Mouse (Mus musculus) forebrain, embryonic 16.5 days (tissue): Measurements from ENCODE around the gene Lyz2. TPM values are rescaled to one million over a fixed set of nuclear protein-coding genes. Genes with fewer than 3 reads are reported as not detected.
"Not testable (repeated sequence)": the region's sequence is repeated elsewhere in the genome, so short reads cannot be mapped to it uniquely, and the experiment has no call there.

Source experiments
- ATAC-seq: fragments of 200-750 bp; cut with Nextera tagmentation; 2 replicates; pipeline ENCODE4 v1.8.0; 2017; ENCODE audit warnings: mild to moderate bottlenecking, moderate library complexity
- H3K27ac ChIP-seq: fragments of 300-500 bp; sonication (generic); 2 replicates; pipeline ENCODE4 v1.5.1; 2014; ENCODE audit warnings: low read length, control low read depth
- H3K27me3 ChIP-seq: fragments of 300-500 bp; sonication (generic); replicated peaks from 2 replicates; pipeline ENCODE4 v1.6.1; 2014; ENCODE audit warnings: low read length; ENCODE audit not compliant: control insufficient read depth, insufficient read depth
- H3K36me3 ChIP-seq: fragments of 300-500 bp; sonication (generic); 2 replicates; pipeline ENCODE4 v1.6.1; 2014; ENCODE audit not compliant: control insufficient read depth, insufficient read depth
- H3K4me1 ChIP-seq: fragments of 300-500 bp; sonication (generic); replicated peaks from 2 replicates; pipeline ENCODE4 v1.6.1; 2014; ENCODE audit warnings: low read length; ENCODE audit not compliant: control insufficient read depth, insufficient read depth
- H3K4me2 ChIP-seq: fragments of 300-500 bp; sonication (generic); 2 replicates; pipeline ENCODE4 v1.6.1; 2014; ENCODE audit warnings: mild to moderate bottlenecking, low read length, control low read depth
- H3K4me3 ChIP-seq: fragments of 300-500 bp; sonication (generic); replicated peaks from 2 replicates; pipeline ENCODE4 v1.5.1; 2014; ENCODE audit warnings: mild to moderate bottlenecking, low read length, control low read depth
- H3K9ac ChIP-seq: fragments of 300-500 bp; sonication (generic); replicated peaks from 2 replicates; pipeline ENCODE4 v1.6.1; 2014; ENCODE audit warnings: low read depth, low read length, control low read depth
- H3K9me3 ChIP-seq: fragments of 300-500 bp; sonication (generic); 2 replicates; pipeline ENCODE4 v1.6.1; 2016; ENCODE audit warnings: low read length; ENCODE audit not compliant: control insufficient read depth
- WGBS: fragments of 180-500 bp; shearing (Covaris S2); extraction: QIAGEN DNeasy Blood & Tissue Kit; methylation state at CpG from one replicate; pipeline ENCODE4 v1.1.7; 2014; 5-methylcytosine and 5-hydroxymethylcytosine counted together
- polyA plus RNA-seq: library from polyadenylated mRNA; unstranded; fragments of >200 nt; fragmentation: Nextera tagmentation; extraction: Ambion mirVana; gene quantifications from 2 replicates; pipeline ENCODE4 v1.2.1, GENCODE M21; 2015

Lyz2 gene
- polyA plus RNA-seq, 1 experiment from 2014 or later = 12.2 TPM

DNA sequence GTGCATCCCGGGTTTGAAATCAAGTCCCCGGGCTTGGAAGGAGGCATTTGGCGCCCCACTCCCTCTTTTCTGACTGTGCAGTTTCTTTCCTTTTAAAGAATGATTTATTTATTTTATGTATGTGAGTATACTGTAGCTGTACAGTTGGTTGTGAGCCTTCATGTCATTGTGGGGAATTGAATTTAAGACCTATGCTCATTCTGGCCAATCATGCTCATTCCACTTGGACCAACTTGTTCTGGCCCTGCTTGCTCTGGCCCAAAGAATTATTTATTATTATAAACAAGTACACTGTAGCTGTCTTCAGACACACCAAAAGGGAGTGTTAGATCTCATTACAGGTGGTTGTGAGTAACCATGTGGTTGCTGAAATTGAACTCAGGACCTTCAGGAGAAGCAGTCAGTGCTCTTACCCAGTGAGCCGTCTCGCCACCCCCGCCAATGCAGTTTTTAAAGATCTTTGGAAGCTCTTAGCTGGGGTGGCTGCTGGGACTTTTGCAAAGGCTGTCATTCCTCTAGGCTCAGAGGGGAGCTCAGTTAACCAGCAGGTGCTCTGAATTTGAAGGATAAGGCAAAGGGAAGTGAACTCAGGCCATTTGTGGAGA, 4.3 kb upstream of the Lyz2 start:
- Histone ChIP-seq H3K36me3 (no peaks in the 10 kb centered on the region), H3K27me3 (no peaks in the 10 kb centered on the region), H3K9me3 (no peaks in the 10 kb centered on the region), H3K27ac (no peak overlapping the region), H3K4me3 (no peak overlapping the region), H3K4me2 (no peak overlapping the region), H3K9ac (no peak overlapping the region), H3K4me1 (no peaks in the 10 kb centered on the region)
- WGBS = 91% methylated on average over 6 of the region's 6 CpGs
- no peak for ATAC-seq

DNA sequence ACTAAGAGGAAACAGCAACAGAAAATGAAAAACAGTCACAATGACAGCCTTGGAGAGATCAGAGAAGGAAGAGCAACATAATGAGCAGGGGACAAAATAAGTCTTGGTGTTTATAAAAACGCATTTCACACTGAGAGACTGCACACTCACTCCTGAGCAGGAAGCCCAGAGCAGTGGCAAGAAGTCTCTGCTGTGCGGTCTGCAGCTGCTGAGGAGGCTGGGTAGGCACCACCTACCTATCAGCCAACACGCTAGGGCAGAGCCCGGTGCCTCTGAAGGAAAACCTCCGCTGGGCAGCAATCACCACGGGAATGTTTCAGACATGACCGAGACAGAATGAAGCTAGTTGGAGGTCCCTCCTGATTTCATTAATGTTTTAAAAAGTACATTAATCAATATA, 3.5 kb upstream of the Lyz2 start:
- H3K27ac ChIP-seq, H3K4me2 ChIP-seq: not testable (repeated sequence)
- WGBS = 87% methylated on average over 3 of the region's 7 CpGs

DNA sequence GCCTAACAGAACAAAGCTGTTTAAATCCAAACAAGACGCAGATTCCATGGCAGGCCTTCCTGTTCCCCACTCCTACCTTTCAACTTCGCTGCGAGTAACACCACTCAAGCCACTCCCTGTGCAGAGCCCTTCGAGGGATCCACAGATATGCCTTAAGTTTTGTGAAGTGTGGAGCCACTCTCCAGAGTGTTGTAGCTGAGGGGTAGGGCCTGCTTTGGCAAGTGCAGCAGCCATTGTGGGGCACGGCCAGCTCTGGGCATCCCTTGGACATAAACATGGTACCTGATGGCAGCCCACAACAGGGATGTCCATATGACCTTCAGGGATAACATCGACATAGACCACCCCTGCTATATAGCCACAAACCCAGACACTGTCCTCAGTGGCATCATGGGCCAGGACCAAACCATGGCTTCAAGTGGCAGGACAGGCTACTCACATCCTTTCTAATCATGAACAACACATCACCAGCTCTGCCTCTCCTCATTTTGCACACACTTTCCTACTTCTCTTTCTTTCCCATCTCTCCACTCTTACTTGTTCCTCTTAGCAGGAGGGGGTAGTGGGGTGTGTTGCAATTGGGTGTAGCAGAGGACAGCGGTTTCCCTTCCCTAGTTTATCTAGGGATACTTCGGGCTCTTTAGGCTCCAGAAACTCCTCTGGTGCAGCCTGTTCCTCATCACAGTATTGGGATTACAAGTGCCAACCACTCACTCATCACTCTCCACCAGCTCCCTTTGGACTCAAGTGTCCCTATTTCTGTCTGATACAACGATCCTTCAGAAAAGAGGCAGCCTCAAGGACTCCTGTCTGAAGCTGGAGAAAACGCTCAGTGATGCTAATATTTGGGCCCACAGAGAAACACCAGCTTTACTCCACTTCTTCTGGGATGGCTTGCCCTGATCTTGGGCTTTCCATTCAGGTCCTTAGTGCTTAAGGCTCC, 2.7 kb upstream of the Lyz2 start:
- Histone ChIP-seq H3K27me3 (no peaks in the 10 kb centered on the region), H3K4me3 (no peak overlapping the region), H3K27ac (no peak overlapping the region), H3K9ac (no peak overlapping the region), H3K4me1 (no peaks in the 10 kb centered on the region), H3K4me2 (no peak overlapping the region), H3K9me3 (no peaks in the 10 kb centered on the region), H3K36me3 (no peaks in the 10 kb centered on the region)
- 88% methylated on average over 10 of the region's 10 CpGs for WGBS
- no peak for ATAC-seq

More for the DNA sequence above, 3.5 kb upstream of the Lyz2 start:
- ATAC-seq, H3K4me1 ChIP-seq, H3K9ac ChIP-seq, H3K4me3 ChIP-seq, H3K27me3 ChIP-seq, H3K36me3 ChIP-seq, H3K9me3 ChIP-seq: not testable (repeated sequence)

DNA sequence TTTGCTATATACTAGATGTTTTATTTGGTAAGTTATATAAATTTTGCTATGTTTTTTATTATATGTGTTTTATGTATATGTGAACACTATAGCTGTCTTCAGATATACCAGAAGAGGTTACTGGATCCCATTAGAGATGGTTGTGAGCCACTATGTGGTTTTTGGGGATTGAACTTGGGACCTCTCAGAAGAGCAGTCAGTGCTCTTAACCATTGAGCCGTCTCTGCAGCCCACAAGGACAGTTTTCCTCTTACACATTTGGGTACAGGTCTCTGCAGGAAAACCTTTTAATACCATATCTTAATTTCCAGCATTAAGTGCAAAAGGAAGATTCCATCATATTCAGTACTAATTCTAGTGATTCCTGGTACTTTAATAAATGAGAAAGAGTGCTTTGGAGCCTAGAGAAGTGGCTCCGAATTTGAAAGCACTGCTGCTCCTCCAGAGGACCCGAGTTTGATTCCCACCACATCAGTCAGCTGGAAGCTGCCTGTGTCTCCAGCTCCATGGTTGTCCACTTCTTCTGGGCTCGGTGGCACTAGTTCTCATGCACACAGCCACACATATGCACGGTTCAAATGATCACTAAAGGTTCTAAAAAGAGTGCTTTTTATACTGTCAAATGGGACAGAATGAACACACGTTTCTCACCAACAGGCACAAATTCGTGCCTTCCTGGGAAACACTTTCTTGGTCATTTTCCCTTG, 1.9 kb upstream of the Lyz2 start:
- Histone ChIP-seq H3K9ac (no peak overlapping the region), H3K4me2 (no peak overlapping the region), H3K27me3 (no peaks in the 10 kb centered on the region), H3K27ac (no peak overlapping the region), H3K4me1 (no peaks in the 10 kb centered on the region), H3K9me3 (no peaks in the 10 kb centered on the region), H3K4me3 (no peak overlapping the region), H3K36me3 (no peaks in the 10 kb centered on the region)
- WGBS = 87% methylated on average over 7 of the region's 7 CpGs
- no peak for ATAC-seq

DNA sequence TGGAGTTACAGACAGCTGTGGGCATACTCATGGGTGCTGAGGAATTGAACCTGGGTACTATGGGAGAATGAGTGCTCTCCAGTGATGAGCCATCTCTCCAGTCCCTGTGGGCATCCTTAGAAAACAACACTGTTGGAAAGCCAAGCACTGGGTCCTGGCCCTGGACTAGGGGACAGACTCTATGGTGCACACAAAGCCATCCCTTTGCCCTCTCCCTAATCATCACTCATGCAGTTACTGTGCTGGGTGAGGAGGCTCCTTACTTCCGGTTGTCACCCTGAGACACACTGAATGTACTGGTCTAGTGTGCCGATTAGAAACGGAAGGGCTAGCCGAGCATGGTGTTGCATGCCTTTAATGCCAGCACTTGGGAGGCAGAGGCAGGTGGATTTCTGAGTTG, 1.1 kb upstream of the Lyz2 start:
- not testable (repeated sequence) for H3K4me2 ChIP-seq, H3K27ac ChIP-seq, H3K4me3 ChIP-seq, ATAC-seq, H3K36me3 ChIP-seq, H3K9me3 ChIP-seq, H3K27me3 ChIP-seq, H3K9ac ChIP-seq, H3K4me1 ChIP-seq
- 90% methylated on average over 4 of the region's 4 CpGs for WGBS

DNA sequence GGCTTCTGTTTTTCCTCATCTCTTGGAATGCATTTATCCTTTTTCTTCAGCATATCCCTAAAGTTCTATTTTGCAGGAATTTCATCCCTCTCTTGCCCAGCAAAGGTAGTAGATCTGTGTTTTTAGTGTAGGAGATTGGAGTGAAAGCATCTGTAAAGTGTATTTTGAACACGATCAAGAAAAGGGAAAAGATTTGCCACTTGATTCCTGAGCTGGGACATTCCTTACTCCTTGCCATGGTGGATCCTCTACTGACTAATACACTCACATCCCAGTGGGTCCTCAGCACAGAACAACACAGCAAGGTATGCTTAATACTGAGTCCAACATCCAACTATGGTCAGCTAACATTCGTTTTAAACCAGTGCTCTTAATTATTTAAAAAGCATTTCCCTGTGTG, 430 bp upstream of the Lyz2 start:
- no peak for ATAC-seq
- H3K9ac ChIP-seq = no peak overlapping the region
- no peaks in the 10 kb centered on the region for H3K4me1 ChIP-seq
- no peaks in the 10 kb centered on the region for H3K9me3 ChIP-seq
- H3K27me3 ChIP-seq = no peaks in the 10 kb centered on the region
- 82% methylated on average over 2 of the region's 2 CpGs for WGBS
- H3K4me2 ChIP-seq = no peak overlapping the region
- no peak overlapping the region for H3K4me3 ChIP-seq
- H3K36me3 ChIP-seq = no peaks in the 10 kb centered on the region
- H3K27ac ChIP-seq = no peak overlapping the region

DNA sequence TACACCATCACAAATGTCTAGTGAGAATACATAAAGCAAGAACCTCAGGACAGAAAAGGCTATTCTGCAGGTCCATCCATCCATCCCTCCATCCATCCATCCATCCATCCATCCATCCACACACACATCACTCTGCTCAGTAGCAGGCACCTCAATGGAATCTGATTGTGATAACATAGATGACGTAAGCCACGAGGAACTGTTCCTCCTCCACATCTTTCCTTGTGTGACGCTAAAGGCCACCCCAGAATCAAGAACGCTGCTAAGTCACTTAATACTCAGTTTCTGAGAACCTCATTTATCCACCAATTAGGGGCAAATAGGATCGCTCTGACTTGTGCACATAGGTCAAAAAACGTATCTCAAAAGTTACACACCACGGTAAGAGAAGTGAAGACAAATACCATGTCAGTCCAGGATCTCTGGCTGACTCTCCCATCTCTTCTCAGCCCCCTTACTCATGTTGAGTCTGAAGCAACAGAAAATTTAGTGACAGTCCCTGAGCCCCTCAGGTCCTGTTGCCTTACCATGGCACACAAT, 670 bp downstream of the Lyz2 start:
- no peak for ATAC-seq
- H3K27ac ChIP-seq = no peak overlapping the region
- 86% methylated on average over 7 of the region's 7 CpGs for WGBS
- H3K27me3 ChIP-seq = no peaks in the 10 kb centered on the region
- H3K4me3 ChIP-seq = no peak overlapping the region
- H3K9me3 ChIP-seq = no peaks in the 10 kb centered on the region
- no peaks in the 10 kb centered on the region for H3K4me1 ChIP-seq
- H3K4me2 ChIP-seq = no peak overlapping the region
- no peak overlapping the region for H3K9ac ChIP-seq
- no peaks in the 10 kb centered on the region for H3K36me3 ChIP-seq

DNA sequence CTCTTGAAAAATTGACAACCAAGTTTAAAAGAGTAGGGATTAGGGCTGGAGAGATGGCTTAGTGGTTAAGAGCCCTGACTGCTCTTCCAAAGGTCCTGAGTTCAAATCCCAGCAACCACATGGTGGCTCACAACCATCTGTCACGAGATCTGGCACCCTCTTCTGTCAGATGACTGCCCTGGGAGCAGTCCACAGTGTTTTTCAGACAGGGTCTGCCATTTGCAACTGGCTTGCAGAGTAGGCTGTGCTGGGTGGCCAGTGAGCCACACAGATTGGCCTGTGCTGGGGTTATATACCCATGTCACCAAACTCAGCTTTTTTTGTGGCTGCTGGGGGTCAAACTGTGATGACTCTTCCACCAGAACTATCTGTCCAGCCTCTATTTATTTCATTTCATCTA, 2.1 kb downstream of the Lyz2 start:
- ATAC-seq = no peak
- Histone ChIP-seq H3K27me3 (no peaks in the 10 kb centered on the region), H3K9ac (no peak overlapping the region), H3K4me2 (no peak overlapping the region), H3K27ac (no peak overlapping the region), H3K9me3 (no peaks in the 10 kb centered on the region), H3K4me1 (no peaks in the 10 kb centered on the region), H3K36me3 (no peaks in the 10 kb centered on the region), H3K4me3 (no peak overlapping the region)
- WGBS = 52% methylated on average over 1 of the region's 1 CpGs

DNA sequence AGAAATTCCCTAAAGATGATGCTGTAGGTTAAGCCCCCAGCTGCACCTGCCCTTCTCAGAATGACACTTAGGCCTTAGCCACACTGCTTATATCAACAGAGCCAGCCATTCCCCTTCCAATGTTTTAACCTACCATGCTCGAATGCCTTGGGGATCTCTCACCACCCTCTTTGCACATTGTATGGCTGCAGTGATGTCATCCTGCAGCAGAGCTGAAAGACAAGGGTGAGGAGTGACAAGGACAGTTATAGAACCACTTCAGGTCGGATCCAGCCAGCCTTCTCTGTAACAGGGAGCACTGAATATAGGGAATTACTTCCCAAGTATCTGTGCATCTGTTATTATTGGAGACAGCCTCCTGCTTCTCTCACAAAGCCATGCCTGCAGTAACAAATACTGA, 3.6 kb downstream of the Lyz2 start:
- H3K4me3 ChIP-seq, H3K4me2 ChIP-seq, ATAC-seq, H3K9me3 ChIP-seq, H3K9ac ChIP-seq, H3K4me1 ChIP-seq, H3K36me3 ChIP-seq, H3K27me3 ChIP-seq, H3K27ac ChIP-seq: not testable (repeated sequence)
- 43% methylated on average over 2 of the region's 2 CpGs for WGBS
